Mouse (Mus musculus) heart, embryonic 15.5 days (tissue): ENCODE results near the gene Ccdc151. TPM values are rescaled to one million over a fixed set of nuclear protein-coding genes. Genes with fewer than 3 reads are reported as not detected.

Source experiments
- ATAC-seq: fragments of 200-750 bp; cut with Nextera tagmentation; replicated peaks from 2 replicates; pipeline ENCODE4 v1.8.0; 2017; ENCODE audit warnings: low read depth, moderate TSS enrichment; ENCODE audit not compliant: insufficient number of reproducible peaks, insufficient read depth, low FRiP score
- H3K27ac ChIP-seq: fragments of 300-500 bp; sonication (generic); 2 replicates; pipeline ENCODE4 v1.5.1; 2015; ENCODE audit warnings: mild to moderate bottlenecking, inconsistent platforms
- H3K27me3 ChIP-seq: fragments of 300-500 bp; sonication (generic); 2 replicates; pipeline ENCODE4 v1.6.1; 2015; ENCODE audit warnings: inconsistent platforms
- H3K36me3 ChIP-seq: fragments of 300-500 bp; sonication (generic); 2 replicates; pipeline ENCODE4 v1.6.1; 2015; ENCODE audit warnings: mild to moderate bottlenecking, inconsistent platforms
- H3K4me1 ChIP-seq: fragments of 300-500 bp; sonication (generic); replicated peaks from 2 replicates; pipeline ENCODE4 v1.6.1; 2015; ENCODE audit warnings: inconsistent platforms
- H3K4me2 ChIP-seq: fragments of 300-500 bp; sonication (generic); 2 replicates; pipeline ENCODE4 v1.6.1; 2015; ENCODE audit warnings: inconsistent platforms, mild to moderate bottlenecking, moderate library complexity
- H3K4me3 ChIP-seq: fragments of 300-500 bp; sonication (generic); 2 replicates; pipeline ENCODE4 v1.5.1; 2015; ENCODE audit warnings: mild to moderate bottlenecking, inconsistent platforms
- H3K9ac ChIP-seq: fragments of 300-500 bp; sonication (generic); 2 replicates; pipeline ENCODE4 v1.6.1; 2015; ENCODE audit warnings: mild to moderate bottlenecking, inconsistent platforms
- H3K9me3 ChIP-seq: fragments of 300-500 bp; sonication (generic); replicated peaks from 2 replicates; pipeline ENCODE4 v1.6.1; 2016; ENCODE audit warnings: inconsistent platforms
- WGBS: fragments of 180-500 bp; shearing (Covaris S2); methylation state at CpG from one replicate; pipeline ENCODE4 v1.1.7; 2015; ENCODE audit warnings: mixed read lengths; 5-methylcytosine and 5-hydroxymethylcytosine counted together
- polyA plus RNA-seq: library from polyadenylated mRNA; unstranded; fragments of >200 nt; fragmentation: Nextera tagmentation; extraction: Ambion mirVana; gene quantifications from 2 replicates; pipeline ENCODE4 v1.2.1, GENCODE M21; 2015

The Ccdc151 gene
- polyA plus RNA-seq, 1 experiment from 2014 or later: 0.35 TPM

DNA sequence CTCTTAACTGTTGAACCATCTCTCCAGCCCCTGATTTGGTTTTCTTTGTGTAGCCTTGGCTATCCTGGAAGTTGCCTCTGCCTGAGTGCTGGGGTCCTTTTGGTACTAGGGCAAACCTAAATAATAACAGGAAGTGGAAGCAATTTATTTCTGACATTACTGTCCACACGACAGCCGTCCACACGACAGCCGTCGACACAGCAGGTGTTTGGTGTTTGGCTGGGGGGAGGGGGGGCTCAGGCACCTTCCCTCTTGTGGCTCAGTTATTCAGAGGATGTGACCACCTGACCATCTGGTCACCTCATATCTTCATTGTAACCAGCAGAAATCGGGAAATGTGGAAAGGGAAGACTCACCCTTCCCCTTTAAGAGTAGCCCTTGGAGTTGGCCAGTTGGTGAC, 33.6 kb downstream of the Ccdc151 start:
- WGBS: 46% methylated on average over 6 of the region's 6 CpGs
- H3K9me3 ChIP-seq: no peaks in the 10 kb centered on the region

DNA sequence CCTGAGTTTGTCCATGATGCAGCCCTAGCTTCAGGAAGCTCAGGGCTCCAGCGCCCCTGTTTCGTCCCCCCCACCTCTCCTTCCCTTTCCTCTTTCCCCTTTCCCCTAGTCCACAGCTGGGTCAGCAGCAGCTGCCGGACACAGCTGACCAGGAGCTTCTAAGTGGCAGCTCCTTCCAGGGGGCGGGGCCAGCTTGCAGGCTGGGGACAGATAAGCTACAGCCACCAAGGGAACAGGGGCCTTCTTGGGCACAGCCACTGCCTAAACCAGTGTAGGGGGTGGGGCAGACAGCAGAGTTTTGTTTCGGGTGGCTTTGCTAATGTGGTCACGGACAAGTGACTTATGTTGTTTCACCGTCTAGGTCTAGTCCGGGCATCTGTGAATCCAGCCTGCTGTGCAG, 39.0 kb downstream of the Ccdc151 start, which contains the start of gene Epor:
Gene Epor, minus strand, starts transcription at position 90 of the 400 bp plus-strand sequence.
- peak within 1 kb of the TSS; percentile 59 for H3K4me3 ChIP-seq
- H3K27me3 ChIP-seq: peaks cover 32% of the 10 kb centered on the region
- no peaks in the 10 kb centered on the region for H3K36me3 ChIP-seq
- H3K4me2 ChIP-seq: peak within 1 kb of the TSS; percentile 98
- no peaks in the 10 kb centered on the region for H3K9me3 ChIP-seq
- peaks cover 34% of the 10 kb centered on the region for H3K4me1 ChIP-seq
- H3K9ac ChIP-seq: peak within 1 kb of the TSS; percentile 55
- H3K27ac ChIP-seq: no peak within 1 kb of the TSS; the same call in 1 of the 2 replicates
- 6% methylated on average over 8 of the region's 8 CpGs for WGBS
- ATAC-seq: 0 out of 2 replicates have a peak, but pooled peaks have one; percentile 3

More for the DNA sequence above, 33.6 kb downstream of the Ccdc151 start:
- no peak for ATAC-seq
- no peaks in the 10 kb centered on the region for H3K4me1 ChIP-seq
- H3K4me2 ChIP-seq: no peak overlapping the region
- no peak overlapping the region for H3K9ac ChIP-seq
- H3K27me3 ChIP-seq: 0 out of 2 replicates have a peak, but pooled peaks cover 3% of the 10 kb centered on the region
- no peak overlapping the region for H3K27ac ChIP-seq
- no peaks in the 10 kb centered on the region for H3K36me3 ChIP-seq
- no peak overlapping the region for H3K4me3 ChIP-seq

DNA sequence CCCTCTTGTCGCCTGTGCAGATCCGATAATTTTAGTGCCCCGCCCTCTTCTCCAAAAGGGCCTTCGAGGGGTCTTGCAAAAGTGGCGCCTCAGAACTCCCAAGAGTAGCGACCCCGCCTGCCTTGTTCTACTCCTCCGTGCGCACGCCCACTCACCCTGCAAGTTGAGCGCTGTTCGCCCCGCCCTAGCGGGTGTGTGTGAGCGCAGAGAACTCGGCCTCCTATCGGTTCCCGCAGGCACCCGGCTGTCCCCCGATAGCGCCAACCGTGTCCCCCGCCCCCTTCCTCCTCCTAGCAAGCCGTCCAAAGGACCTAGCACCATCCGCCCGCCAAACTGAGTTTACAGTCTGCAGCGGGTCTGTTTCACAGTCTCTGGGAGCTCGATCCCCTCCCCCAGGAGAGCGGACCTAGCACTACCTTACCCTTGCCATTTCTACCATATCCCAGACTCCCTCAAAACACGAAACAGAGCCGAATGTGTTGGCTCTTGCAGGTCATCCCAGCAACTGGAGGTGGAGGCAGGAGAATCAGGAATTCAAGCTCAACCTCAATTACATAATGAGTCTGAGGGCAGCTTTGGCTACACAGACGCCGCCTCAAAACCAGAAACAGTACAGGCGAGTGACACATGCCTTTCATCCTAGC, 39.9 kb downstream of the Ccdc151 start:
- Histone ChIP-seq H3K27ac (no peak overlapping the region), H3K9me3 (no peaks in the 10 kb centered on the region), H3K4me1 (peaks cover 36% of the 10 kb centered on the region), H3K36me3 (no peaks in the 10 kb centered on the region), H3K4me3 (peak overlapping the region; percentile 59), H3K9ac (peak overlapping the region; percentile 55), H3K27me3 (peaks cover 32% of the 10 kb centered on the region), H3K4me2 (peak overlapping the region; percentile 98)
- peak; percentile 73 for ATAC-seq
- WGBS: 3% methylated on average over 34 of the region's 34 CpGs

DNA sequence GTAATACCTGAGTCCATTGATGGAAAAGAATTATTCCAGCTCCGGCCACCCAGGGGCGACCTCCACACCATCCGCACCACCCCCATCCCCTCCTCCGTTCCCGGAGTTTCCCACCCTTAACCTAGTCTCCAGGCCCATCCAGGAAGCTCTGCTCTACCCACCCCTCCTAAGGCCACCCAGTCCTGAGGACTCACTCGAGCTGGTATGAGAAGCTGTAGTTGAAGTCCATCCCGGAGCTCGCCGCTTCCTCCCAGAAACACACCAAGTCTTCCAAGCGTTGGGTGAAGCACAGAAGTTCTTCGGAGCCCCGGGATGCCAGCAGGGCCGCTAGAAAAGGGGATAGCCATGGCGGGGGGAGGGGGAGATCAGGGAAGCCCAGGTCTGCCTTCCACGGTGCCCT, 40.4 kb downstream of the Ccdc151 start:
- WGBS: under 1% methylated on average over 15 of the region's 15 CpGs
- Histone ChIP-seq H3K9me3 (no peaks in the 10 kb centered on the region), H3K9ac (peak overlapping the region; percentile 55), H3K36me3 (no peaks in the 10 kb centered on the region), H3K27me3 (peaks cover 32% of the 10 kb centered on the region), H3K4me3 (peak overlapping the region; percentile 59), H3K4me1 (peaks cover 36% of the 10 kb centered on the region), H3K27ac (no peak overlapping the region), H3K4me2 (peak overlapping the region; percentile 98)
- ATAC-seq: peak; percentile 44; the same call in 1 of the 2 replicates

DNA sequence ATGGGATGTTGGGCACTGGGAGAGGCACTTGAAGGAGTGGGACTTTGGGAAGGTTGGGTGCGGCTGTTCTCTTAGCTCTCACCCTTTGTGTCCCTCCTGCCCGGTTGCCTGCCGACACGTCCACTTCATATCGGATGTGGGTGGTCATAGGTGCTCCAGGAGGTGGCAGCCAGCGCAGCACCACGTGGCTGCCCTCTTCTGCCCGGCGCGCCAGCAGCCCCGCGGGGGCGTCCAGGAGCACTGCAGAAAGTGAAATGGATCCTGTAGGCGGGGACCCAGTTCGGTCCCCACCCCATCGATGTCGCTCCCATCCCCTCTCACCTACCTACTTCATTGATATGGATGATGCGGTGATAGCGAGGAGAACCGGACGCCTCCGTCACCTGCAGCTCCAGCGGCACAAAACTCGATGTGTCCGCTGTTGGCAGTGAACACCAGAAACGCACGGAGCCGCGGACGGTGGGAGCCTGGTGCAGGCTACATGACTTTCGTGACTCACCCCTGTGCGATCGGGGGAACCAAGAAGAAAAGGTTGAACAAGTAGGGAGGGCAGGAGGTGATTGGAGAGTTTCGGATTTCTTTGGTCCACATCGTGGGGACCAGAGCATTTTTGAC, 41.0 kb downstream of the Ccdc151 start:
- peaks cover 39% of the 10 kb centered on the region for H3K4me1 ChIP-seq
- H3K4me3 ChIP-seq: peak overlapping the region; percentile 59
- peak overlapping the region; percentile 98 for H3K4me2 ChIP-seq
- no peaks in the 10 kb centered on the region for H3K36me3 ChIP-seq
- H3K9me3 ChIP-seq: no peaks in the 10 kb centered on the region
- ATAC-seq: no peak
- H3K9ac ChIP-seq: peak overlapping the region; percentile 55; the same call in 1 of the 2 replicates
- H3K27me3 ChIP-seq: peaks cover 32% of the 10 kb centered on the region
- 2% methylated on average over 35 of the region's 35 CpGs for WGBS
- no peak overlapping the region for H3K27ac ChIP-seq

DNA sequence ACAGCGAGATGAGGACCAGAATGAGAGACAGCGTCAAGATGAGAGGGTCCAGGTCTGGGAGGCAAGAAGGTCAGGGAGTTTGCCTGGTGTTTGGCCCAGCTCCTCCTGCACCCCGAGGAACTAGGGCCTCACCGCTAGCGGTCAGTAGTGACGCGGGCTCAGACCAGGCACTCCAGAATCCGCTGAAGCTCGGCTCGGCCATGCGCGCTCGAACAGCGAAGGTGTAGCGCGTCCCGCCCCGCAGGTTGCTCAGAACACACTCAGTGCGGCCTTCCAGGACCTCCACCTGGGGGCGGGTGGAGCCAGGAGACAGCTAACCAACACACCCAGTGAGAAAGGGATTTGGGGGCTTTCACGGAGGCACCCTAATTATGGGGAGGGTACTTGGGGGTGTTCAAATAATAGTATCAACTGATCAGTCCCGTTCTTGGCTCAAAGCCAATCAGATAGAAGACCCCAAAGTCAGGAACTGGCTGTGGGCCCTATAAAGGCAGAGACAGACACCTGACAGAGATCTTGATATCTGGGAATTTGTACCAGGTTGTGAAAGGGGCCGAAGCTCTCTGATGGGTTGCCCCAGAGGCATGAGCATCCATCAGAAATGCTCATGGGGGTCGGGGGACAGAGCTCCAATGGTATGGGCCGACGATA, 41.8 kb downstream of the Ccdc151 start:
- WGBS: 14% methylated on average over 26 of the region's 26 CpGs
- H3K4me2 ChIP-seq: peak overlapping the region; percentile 98; the same call in 1 of the 2 replicates
- peak overlapping the region; percentile 59; the same call in 1 of the 2 replicates for H3K4me3 ChIP-seq
- peaks cover 32% of the 10 kb centered on the region for H3K27me3 ChIP-seq
- ATAC-seq: no peak
- no peaks in the 10 kb centered on the region for H3K36me3 ChIP-seq
- no peak overlapping the region for H3K27ac ChIP-seq
- no peaks in the 10 kb centered on the region for H3K9me3 ChIP-seq
- H3K4me1 ChIP-seq: peaks cover 42% of the 10 kb centered on the region
- H3K9ac ChIP-seq: 0 out of 2 replicates have a peak overlapping the region, but pooled peaks have one; percentile 0

DNA sequence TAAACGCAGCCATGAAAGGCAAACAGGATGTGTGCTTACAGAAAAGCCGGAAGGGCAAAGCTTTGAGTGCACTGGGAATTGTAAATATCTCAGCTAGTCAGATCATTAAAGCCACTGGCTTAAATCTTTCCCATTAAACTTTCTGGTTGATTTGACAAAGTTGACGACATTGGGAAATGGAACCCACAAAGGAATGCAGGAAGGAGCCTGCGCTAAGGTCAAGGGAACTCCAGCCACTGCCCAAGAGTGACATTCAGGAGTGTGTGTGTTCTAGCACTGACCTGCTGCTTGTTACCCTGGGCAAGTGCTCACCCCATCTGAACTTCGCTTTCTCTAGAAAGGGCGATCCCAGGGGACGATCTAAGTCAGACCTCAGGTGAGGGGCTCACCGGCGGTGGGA, 42.3 kb downstream of the Ccdc151 start:
- Histone ChIP-seq H3K27me3 (peaks cover 32% of the 10 kb centered on the region), H3K4me2 (no peak overlapping the region), H3K9me3 (no peaks in the 10 kb centered on the region), H3K27ac (no peak overlapping the region), H3K9ac (no peak overlapping the region), H3K36me3 (no peaks in the 10 kb centered on the region), H3K4me3 (no peak overlapping the region), H3K4me1 (peaks cover 42% of the 10 kb centered on the region)
- WGBS: 60% methylated on average over 9 of the region's 9 CpGs
- ATAC-seq: no peak

DNA sequence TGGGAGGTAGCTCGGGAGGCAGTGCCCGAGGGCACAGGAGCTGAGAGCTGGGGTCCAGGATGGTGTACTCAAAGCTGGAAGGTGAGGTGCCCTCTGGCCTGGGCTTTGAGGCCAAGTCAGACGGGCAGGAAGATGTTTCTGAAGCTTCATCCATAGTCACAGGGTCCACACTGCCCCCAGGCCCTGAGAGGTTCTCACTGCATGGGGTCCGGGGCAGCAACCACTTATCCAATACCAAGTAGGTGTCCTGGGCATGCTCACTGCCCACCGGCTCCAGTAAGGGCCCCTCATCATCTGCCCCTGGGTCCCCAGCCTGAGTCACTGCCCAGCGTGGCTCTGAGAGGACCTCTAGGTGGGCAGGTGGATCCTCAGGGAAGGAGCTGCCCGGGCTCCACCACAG, 43.2 kb downstream of the Ccdc151 start:
- no peak for ATAC-seq
- 89% methylated on average over 7 of the region's 7 CpGs for WGBS
- no peaks in the 10 kb centered on the region for H3K36me3 ChIP-seq
- peaks cover 42% of the 10 kb centered on the region for H3K4me1 ChIP-seq
- H3K9me3 ChIP-seq: no peaks in the 10 kb centered on the region
- H3K4me2 ChIP-seq: no peak overlapping the region
- H3K4me3 ChIP-seq: no peak overlapping the region
- no peak overlapping the region for H3K27ac ChIP-seq
- H3K27me3 ChIP-seq: peaks cover 32% of the 10 kb centered on the region
- no peak overlapping the region for H3K9ac ChIP-seq

DNA sequence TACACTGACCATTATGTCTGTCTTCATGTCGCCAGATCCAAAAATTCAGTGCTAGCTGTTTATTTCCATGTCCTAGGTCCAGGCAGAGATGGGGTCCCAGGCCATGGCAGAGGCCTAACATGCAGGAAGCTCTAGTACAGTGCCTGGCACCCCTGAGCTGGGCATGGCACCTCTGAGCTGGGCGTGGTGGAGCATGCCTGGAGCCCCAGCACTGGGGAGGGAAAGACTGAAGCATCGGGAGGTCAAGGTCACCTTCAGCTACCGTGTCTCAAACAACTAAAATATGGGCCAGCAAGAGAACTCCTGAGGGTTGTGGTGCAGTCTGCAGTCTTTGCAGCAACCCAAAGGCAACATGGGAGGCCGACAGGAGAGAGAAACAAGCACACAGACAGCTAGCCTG, 44.1 kb downstream of the Ccdc151 start:
- no peaks in the 10 kb centered on the region for H3K9me3 ChIP-seq
- no peaks in the 10 kb centered on the region for H3K36me3 ChIP-seq
- H3K4me1 ChIP-seq: peaks cover 38% of the 10 kb centered on the region
- no peak for ATAC-seq
- 57% methylated on average over 5 of the region's 5 CpGs for WGBS
- no peak overlapping the region for H3K4me3 ChIP-seq
- H3K27ac ChIP-seq: no peak overlapping the region
- no peak overlapping the region for H3K9ac ChIP-seq
- H3K4me2 ChIP-seq: no peak overlapping the region
- peaks cover 31% of the 10 kb centered on the region for H3K27me3 ChIP-seq

DNA sequence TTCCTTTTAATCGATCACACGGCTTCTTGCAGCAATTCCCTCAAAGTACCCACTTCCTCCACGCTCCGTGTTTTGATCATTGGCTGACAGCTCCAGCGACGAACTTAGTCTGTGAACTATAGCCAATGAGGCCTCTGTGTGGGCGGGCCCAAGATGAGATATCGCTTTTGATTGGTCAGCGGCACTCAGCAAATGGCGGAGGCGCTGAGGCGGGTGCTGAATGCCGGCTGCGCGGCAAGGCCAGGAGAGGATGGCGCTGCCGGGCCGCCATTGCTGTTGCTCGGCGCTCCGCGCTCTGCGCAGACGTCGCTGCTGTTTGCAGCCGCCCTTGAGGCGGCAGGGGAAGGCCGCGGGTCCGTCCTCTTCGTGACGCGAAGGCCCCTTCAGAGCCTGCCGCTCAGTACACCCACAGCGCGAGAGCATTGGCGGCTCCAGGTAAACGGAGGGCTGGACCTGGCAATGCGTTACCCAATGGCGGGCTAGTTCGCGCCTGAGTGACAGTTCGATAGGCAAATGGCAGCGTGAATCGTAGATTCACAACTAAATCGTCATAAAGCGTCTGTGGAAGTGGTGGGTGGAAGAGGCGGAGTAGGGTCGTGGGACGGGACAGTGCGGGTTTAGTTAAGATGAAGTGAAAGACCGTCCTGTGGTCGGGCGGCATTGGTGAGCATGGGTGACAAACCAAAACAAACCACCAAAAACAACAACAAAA, 46.7 kb downstream of the Ccdc151 start, which contains the start of gene Swsap1:
Gene Swsap1, plus strand, starts transcription at position 186 of the 712 bp plus-strand sequence.
- peaks cover 6% of the 10 kb centered on the region for H3K27me3 ChIP-seq
- H3K9me3 ChIP-seq: no peaks in the 10 kb centered on the region
- peak within 1 kb of the TSS; percentile 89 for H3K9ac ChIP-seq
- peak within 1 kb of the TSS; percentile 65 for H3K4me2 ChIP-seq
- peaks cover 11% of the 10 kb centered on the region for H3K4me1 ChIP-seq
- WGBS: under 1% methylated on average over 54 of the region's 54 CpGs
- peak within 1 kb of the TSS; percentile 96 for H3K27ac ChIP-seq
- H3K36me3 ChIP-seq: no peaks in the 10 kb centered on the region
- peak within 1 kb of the TSS; percentile 83 for H3K4me3 ChIP-seq
- peak; percentile 97 for ATAC-seq

DNA sequence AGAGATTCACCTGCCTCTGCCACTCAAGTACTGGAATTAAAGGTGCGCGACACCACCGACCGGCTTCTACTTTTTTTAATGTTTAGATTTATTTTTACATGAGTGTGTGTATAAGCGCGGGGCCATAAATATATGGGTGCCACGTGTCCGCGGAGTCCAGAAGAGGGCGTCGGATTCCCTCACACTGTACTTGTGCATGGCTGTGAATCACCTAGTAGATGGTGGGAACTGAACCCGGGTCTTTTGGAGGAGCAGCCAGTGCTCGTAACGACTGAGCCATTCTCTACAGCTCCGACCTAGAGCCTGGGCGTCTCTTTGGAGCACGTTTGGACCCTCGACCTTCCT, 47.2 kb downstream of the Ccdc151 start:
- Histone ChIP-seq H3K4me3 (peak overlapping the region; percentile 83), H3K9me3 (no peaks in the 10 kb centered on the region), H3K9ac (peak overlapping the region; percentile 22; the same call in 1 of the 2 replicates), H3K27me3 (peaks cover 1% of the 10 kb centered on the region), H3K4me2 (peak overlapping the region; percentile 65), H3K4me1 (peaks cover 9% of the 10 kb centered on the region), H3K36me3 (no peaks in the 10 kb centered on the region), H3K27ac (peak overlapping the region; percentile 96)
- WGBS: 2% methylated on average over 18 of the region's 18 CpGs
- ATAC-seq: peak; percentile 54
